Mouse (Mus musculus) T-helper 2 cell (primary cell): Measurements from ENCODE around the gene Rbm20.
"Not testable (repeated sequence)": the region's sequence is repeated elsewhere in the genome, so short reads cannot be mapped to it uniquely, and the experiment has no call there.

Experiments used
- in situ Hi-C: fragments of 300-600 bp; cut with MboI, MseI; formaldehyde crosslinking; loops from one replicate; pipeline ENCODE4 v1.15.1; 2025; ENCODE audit warnings: high pct_unique_total_duplicates

Rbm20 gene

GRCm38 (mm10) chr19:53788621-53789331, 111.7 kb downstream of the Rbm20 start:
- in situ Hi-C loops, result no loop called here

- in situ Hi-C loops, result no loop called here
Measured at GRCm38 (mm10) chr19:53789571-53789970, 112.5 kb downstream of the Rbm20 start.

GRCm38 (mm10) chr19:53791751-53792720, 114.9 kb downstream of the Rbm20 start:
- in situ Hi-C loops, result no loop called here

GRCm38 (mm10) chr19:53792976-53793897, 116.1 kb downstream of the Rbm20 start:
- in situ Hi-C loops, result no loop called here

- in situ Hi-C loops, result no loop called here
Measured at GRCm38 (mm10) chr19:53793994-53794890, 117.1 kb downstream of the Rbm20 start.

GRCm38 (mm10) chr19:53794996-53795395, 117.9 kb downstream of the Rbm20 start:
- in situ Hi-C loops, result no loop called here

GRCm38 (mm10) chr19:53796020-53796419, 118.9 kb downstream of the Rbm20 start:
- in situ Hi-C loops, result no loop called here

GRCm38 (mm10) chr19:53797770-53798169, 120.7 kb downstream of the Rbm20 start:
- in situ Hi-C loops, result no loop called here

GRCm38 (mm10) chr19:53799885-53800284, 122.8 kb downstream of the Rbm20 start:
- in situ Hi-C loops, result loop anchor here (5.0 kb wide), 1 partner anchor 92 kb away; the partner anchor contains the start of gene Pdcd4

GRCm38 (mm10) chr19:53800365-53800999, 123.4 kb downstream of the Rbm20 start:
- in situ Hi-C loops, result loop anchor here (5.0 kb wide), 1 partner anchor 92 kb away; the partner anchor contains the start of gene Pdcd4

- in situ Hi-C loops, result loop anchor here (5.0 kb wide), 1 partner anchor 91 kb away; the partner anchor contains the start of gene Pdcd4
Measured at GRCm38 (mm10) chr19:53801380-53801779, 124.3 kb downstream of the Rbm20 start.

GRCm38 (mm10) chr19:53801789-53802683, 124.9 kb downstream of the Rbm20 start:
- in situ Hi-C loops, result loop anchor here (5.0 kb wide), 1 partner anchor 90 kb away; the partner anchor contains the start of gene Pdcd4

- in situ Hi-C loops, result loop anchor here (5.0 kb wide), 1 partner anchor 88 kb away; the partner anchor contains the start of gene Pdcd4
Measured at GRCm38 (mm10) chr19:53803954-53804353, 126.8 kb downstream of the Rbm20 start.

GRCm38 (mm10) chr19:53805063-53805462, 128.0 kb downstream of the Rbm20 start:
- in situ Hi-C loops, result no loop called here

- in situ Hi-C loops, result no loop called here
Measured at GRCm38 (mm10) chr19:53806126-53806525, 129.0 kb downstream of the Rbm20 start.

GRCm38 (mm10) chr19:53806526-53807275, 129.6 kb downstream of the Rbm20 start:
- in situ Hi-C loops, result not testable (repeated sequence)

- in situ Hi-C loops, result no loop called here
Measured at GRCm38 (mm10) chr19:53807276-53807801, 130.2 kb downstream of the Rbm20 start.
